Mouse (Mus musculus) cerebellum, postnatal 10 days (tissue): Measurements from ENCODE around the gene Osm.

ENCODE experiments used
- DNase-seq, 2 experiments: peaks; one replicate each; pipeline ENCODE4 v3.0.0; 2021; ENCODE audit warnings: mixed read lengths in 2 of 2

Osm gene

GRCm38 (mm10) chr11:4216248-4217000, 19.8 kb upstream of the Osm start:
- no peak for DNase-seq

- peak; percentile 57 to 72 for DNase-seq
Observed at GRCm38 (mm10) chr11:4217914-4218629, 18.1 kb upstream of the Osm start, which contains the start of gene Castor1. TSS of gene Castor1 (plus strand) at chr11:4218225.

GRCm38 (mm10) chr11:4218637-4219036, 17.6 kb upstream of the Osm start:
- DNase-seq, result no peak

- peak; percentile 78 to 80 for DNase-seq
Observed at GRCm38 (mm10) chr11:4219317-4219751, 16.9 kb upstream of the Osm start.

- DNase-seq, result no peak
Observed at GRCm38 (mm10) chr11:4219908-4220307, 16.3 kb upstream of the Osm start.

GRCm38 (mm10) chr11:4220443-4221400, 15.5 kb upstream of the Osm start:
- DNase-seq, result peak; percentile 91 to 94

- DNase-seq, result no peak
Observed at GRCm38 (mm10) chr11:4222046-4222950, 13.9 kb upstream of the Osm start.

- DNase-seq, result no peak
Observed at GRCm38 (mm10) chr11:4223393-4224188, 12.6 kb upstream of the Osm start.

GRCm38 (mm10) chr11:4224223-4224622, 12.0 kb upstream of the Osm start:
- no peak for DNase-seq

GRCm38 (mm10) chr11:4226569-4227325, 9.5 kb upstream of the Osm start:
- DNase-seq, result no peak

GRCm38 (mm10) chr11:4228463-4228862, 7.8 kb upstream of the Osm start:
- peak; percentile 95 to 96 for DNase-seq

- DNase-seq, result no peak
Observed at GRCm38 (mm10) chr11:4229841-4230240, 6.4 kb upstream of the Osm start.

GRCm38 (mm10) chr11:4231435-4231834, 4.8 kb upstream of the Osm start:
- no peak for DNase-seq

GRCm38 (mm10) chr11:4232644-4233043, 3.6 kb upstream of the Osm start:
- no peak for DNase-seq

- no peak for DNase-seq
Observed at GRCm38 (mm10) chr11:4235052-4235655, 1.1 kb upstream of the Osm start.

- no peak for DNase-seq
Observed at GRCm38 (mm10) chr11:4236546-4237067, 387 bp downstream of the Osm start.

GRCm38 (mm10) chr11:4237389-4237912, 1.2 kb downstream of the Osm start:
- no peak for DNase-seq

GRCm38 (mm10) chr11:4238167-4238566, 1.9 kb downstream of the Osm start:
- no peak for DNase-seq

GRCm38 (mm10) chr11:4239691-4240090, 3.5 kb downstream of the Osm start:
- DNase-seq, result no peak
